Mouse (Mus musculus): ENCODE measurements at regions not wholly inside any gene's neighbourhood (a gene's known extent, or its start where the extent isn't known, plus 50 kb on each side); places are given as distances from the start of the nearest gene placed in this dataset.

- DNase-seq: peak; percentile 30 to 54
Observed at GRCm38 (mm10) chr3:146337429-146337828, 67.0 kb upstream of the Ssx2ip start.

GRCm38 (mm10) chr3:146337861-146338281 lies 66.6 kb upstream of the Ssx2ip start:
- DNase-seq: peak; percentile 71 to 76

GRCm38 (mm10) chr3:146338445-146338844 lies 66.0 kb upstream of the Ssx2ip start:
- no peak for DNase-seq

- DNase-seq: no peak
Observed at GRCm38 (mm10) chr3:146340316-146341055, 64.0 kb upstream of the Ssx2ip start.

- DNase-seq: peak in 1 of 2 experiments; percentile 25
Observed at GRCm38 (mm10) chr3:146341652-146342340, 62.6 kb upstream of the Ssx2ip start.

DNA sequence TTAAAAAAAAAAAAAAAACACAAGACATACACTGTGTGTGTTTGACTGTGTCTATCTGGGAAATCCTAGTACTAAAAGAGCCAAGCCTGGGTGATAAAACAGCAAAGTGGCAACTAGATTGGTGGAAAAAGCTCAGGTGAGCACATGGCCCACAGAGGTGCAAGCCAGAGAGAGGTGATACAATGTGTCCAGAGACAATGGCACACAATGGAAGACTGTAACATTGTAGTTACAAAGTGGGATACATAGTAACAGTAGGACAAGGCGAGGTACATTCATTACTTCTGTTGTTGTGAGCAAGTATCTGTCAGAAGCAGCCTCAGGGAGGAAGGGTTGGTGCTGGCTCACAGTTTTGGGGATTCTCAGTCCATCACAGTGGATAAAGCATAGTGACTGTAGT lies 61.7 kb upstream of the Ssx2ip start:
- DNase-seq: no peak

- peak; percentile 81 to 85 for DNase-seq
Observed at GRCm38 (mm10) chr3:146343649-146344401, 60.6 kb upstream of the Ssx2ip start.

DNA sequence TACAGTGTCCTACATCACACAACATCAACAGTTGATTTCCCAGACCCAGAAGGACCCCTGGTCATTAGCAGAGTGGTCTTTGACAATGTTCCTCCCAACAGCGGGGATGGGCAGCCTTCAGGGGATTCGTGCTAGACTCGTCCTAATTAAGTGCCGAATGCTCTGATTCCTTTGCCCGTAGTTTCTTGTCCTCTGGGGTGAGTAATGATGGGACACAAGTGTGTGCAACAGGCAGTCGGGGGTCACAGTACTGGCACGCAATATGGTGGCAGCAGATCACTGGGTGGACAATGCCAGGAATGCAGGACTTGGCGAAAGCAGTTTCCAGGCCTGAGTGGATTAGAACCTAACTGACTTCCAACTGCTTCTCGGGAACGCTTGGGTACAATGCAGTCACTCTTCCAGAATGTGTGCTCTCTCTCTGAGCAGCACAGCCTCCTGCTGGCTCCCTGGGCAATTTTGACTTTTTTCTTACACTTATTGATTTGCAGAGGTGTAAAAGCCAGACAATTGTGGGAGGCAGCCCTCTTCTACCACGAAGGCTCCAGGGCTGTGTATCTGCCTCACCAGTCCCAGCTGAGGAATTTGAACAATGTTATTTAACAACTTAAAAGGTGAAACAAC lies 59.9 kb upstream of the Ssx2ip start:
- peak; percentile 36 to 40 for DNase-seq

DNA sequence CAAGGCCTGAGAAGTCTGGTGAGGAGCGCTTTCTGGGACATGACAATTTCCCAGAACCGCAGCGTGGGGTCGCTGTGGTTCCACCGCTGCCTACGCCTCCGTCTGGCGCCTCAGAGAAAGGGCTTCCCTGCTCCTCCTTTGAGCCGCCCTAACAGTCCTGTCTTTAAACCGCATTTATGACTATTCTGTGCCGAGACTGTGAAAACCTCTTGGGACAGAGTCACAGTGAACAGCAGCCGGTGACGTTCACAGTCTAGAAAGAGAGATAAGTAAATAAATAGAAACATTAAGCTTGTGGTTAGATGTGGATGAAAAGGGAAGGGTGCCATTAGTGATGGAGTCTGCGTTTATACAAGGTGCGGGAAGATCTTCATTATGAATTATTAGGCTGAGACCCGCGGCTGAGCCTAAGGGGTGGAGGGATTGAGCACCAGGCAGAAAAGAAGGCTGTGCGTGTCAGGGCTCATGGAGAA lies 59.1 kb upstream of the Ssx2ip start:
- DNase-seq: peak; percentile 84 to 89

- no peak for DNase-seq
Observed at GRCm38 (mm10) chr3:146345946-146346345, 58.5 kb upstream of the Ssx2ip start.

- DNase-seq: no peak
Observed at GRCm38 (mm10) chr3:146347311-146347710, 57.1 kb upstream of the Ssx2ip start.

- no peak for DNase-seq
Observed at GRCm38 (mm10) chr3:146348921-146349320, 55.5 kb upstream of the Ssx2ip start.

DNA sequence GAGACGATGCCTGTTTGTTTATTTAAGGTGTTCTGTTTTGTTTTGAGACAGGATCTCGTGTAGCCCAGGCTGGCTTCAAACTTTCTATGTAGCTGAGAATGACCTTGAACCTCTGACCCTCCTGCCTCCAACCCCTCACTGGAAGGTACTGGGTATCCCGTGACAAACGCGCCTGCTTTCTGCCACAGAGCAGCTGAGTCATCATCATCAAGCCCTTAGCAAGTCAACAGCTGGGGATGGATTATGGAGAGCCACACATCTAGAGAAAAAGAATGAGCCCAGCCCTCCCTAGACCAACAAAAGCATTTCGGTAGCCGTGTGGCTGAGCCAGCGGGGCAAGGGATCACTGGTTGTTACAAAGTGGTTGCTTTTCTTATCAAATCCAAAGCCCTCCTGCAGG lies 55.0 kb upstream of the Ssx2ip start:
- DNase-seq: no peak

DNA sequence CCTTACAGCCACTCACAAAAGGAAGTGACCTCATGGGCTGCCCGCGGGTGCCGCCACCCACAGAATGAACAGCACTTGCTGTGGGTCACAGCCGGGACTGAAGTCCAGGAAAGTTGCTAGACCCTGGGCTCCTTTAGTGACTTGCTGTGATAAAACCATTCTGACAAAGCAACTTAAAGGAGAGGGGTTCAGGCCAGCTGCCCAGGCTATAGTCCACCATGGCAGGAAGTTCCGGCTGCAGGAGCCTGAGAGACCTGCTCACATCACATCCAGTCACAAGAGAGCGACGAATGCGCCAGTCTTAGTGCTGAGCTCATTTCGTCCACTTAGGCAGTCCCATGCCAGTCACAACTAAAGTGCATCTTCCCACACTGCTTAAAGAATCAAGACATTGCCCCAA lies 54.3 kb upstream of the Ssx2ip start:
- DNase-seq: no peak

DNA sequence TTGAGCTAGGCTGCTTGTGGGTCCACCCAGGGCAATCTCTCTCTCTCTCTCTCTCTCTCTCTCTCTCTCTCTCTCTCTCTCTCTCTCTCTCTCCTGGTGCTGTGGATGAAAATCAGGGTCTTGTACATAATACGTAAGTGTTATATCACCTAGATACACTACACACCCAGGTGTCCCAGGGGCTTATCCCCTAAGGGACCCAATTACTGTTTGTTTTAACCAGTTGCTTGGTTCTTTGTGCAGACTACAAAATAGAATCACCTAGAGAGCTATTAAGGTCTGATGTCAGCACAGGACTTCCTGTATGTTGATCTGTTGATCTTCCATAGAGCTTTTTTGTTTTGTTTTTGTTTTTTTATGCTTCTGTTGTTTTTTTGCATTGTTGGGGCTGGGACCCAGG lies 53.0 kb upstream of the Ssx2ip start:
- DNase-seq: no peak

DNA sequence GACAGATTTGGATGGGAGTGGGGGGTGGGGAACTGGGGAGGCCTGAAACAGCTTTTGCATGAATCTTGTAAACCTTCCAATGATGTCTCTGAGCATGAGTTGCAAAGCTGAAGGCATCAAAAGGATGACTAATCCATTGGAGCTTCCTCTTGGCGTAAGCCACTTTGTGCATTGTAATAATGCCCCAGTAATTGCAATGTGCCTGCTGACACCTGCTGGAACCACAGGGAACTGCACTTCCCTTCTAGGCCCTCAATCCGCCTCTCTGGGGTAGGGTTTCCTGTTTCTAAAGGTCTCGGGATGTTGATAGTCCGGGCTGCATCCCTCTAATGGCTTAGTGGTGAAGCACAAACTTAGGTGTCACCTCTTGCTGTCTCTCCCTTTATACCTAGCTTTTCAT lies 52.3 kb upstream of the Ssx2ip start:
- peak; percentile 36 to 39 for DNase-seq

DNA sequence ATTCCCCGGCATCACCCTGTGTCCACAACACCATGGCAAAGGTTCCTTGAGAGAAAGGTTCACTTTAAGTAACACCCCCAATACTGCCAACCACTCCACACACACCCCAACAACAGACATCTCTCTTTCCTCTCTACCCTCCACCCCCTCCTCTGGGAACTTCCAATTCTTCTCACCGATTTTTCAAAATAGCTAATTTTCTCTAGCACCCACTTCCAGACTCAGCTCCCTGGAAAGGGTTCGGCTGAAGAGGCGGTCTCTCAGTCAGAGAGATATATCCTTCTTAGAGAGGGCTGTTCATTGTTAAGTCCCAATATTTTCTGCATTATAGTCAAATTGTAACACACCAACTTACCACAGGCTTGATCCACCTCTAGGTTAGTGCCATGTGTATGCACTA lies 50.5 kb upstream of the Ssx2ip start:
- no peak for DNase-seq
